Mouse (Mus musculus) MEL (cell line): ENCODE data around the gene Poc1b. TPM values are rescaled to one million over a fixed set of nuclear protein-coding genes. Genes with fewer than 3 reads are reported as not detected.

Experiments used
- DNase-seq: peaks from one replicate; pipeline ENCODE4 v3.0.0; 2011; ENCODE audit warnings: low read depth, low spot score
- H3K27ac ChIP-seq: 2 replicates; pipeline ENCODE4 v1.5.1; 2012; ENCODE audit warnings: low read depth, mild to moderate bottlenecking, control low read depth, low read length, moderate library complexity; ENCODE audit not compliant: control insufficient read depth
- H3K27me3 ChIP-seq, 2 experiments: fragments of 150-350 bp in 1 of 2; sonication (generic) in 1 of 2; 2 replicates each; pipeline ENCODE4 v1.6.1; 2012; ENCODE audit warnings: low read length in 2 of 2, mild to moderate bottlenecking in 2 of 2, improper control_type of control experiment in 1 of 2, moderate library complexity in 1 of 2; ENCODE audit not compliant: insufficient read depth in 2 of 2, control insufficient read depth in 1 of 2
- H3K36me3 ChIP-seq, 2 experiments: 2 replicates each; pipeline ENCODE4 v1.6.1; 2012 to 2014; ENCODE audit warnings: low read length in 2 of 2, improper control_type of control experiment in 1 of 2, inconsistent platforms in 1 of 2, mild to moderate bottlenecking in 1 of 2; ENCODE audit not compliant: insufficient read depth in 2 of 2, control insufficient read depth in 1 of 2
- H3K4me1 ChIP-seq, 2 experiments: fragments of 150-350 bp in 1 of 2; sonication (generic) in 1 of 2; 2 replicates each; pipeline ENCODE4 v1.6.1; 2012; ENCODE audit warnings: low read length in 2 of 2, improper control_type of control experiment in 1 of 2, mild to moderate bottlenecking in 1 of 2; ENCODE audit not compliant: insufficient read depth in 2 of 2, control insufficient read depth in 1 of 2
- H3K4me3 ChIP-seq, 2 experiments: fragments of 150-350 bp in 1 of 2; sonication (generic) in 1 of 2; 2 replicates each; pipeline ENCODE4 v1.5.1; 2012; ENCODE audit warnings: low read depth in 2 of 2, low read length in 2 of 2, mild to moderate bottlenecking in 2 of 2, moderate library complexity in 2 of 2, control low read depth in 1 of 2, improper control_type of control experiment in 1 of 2; ENCODE audit not compliant: control insufficient read depth in 1 of 2, insufficient read depth in 1 of 2
- H3K79me2 ChIP-seq: 2 replicates; pipeline ENCODE4 v1.6.1; 2012; ENCODE audit warnings: mild to moderate bottlenecking, low read length, moderate library complexity; ENCODE audit not compliant: control insufficient read depth, poor library complexity, insufficient read depth
- H3K9ac ChIP-seq: 2 replicates; pipeline ENCODE4 v1.6.1; 2012; ENCODE audit warnings: low read depth, mild to moderate bottlenecking, control low read depth, low read length, moderate library complexity; ENCODE audit not compliant: control insufficient read depth, poor library complexity, severe bottlenecking
- H3K9me3 ChIP-seq: fragments of 150-350 bp; sonication (generic); replicated peaks from 2 replicates; pipeline ENCODE4 v1.6.1; 2012; ENCODE audit warnings: mild to moderate bottlenecking, low read length, improper control_type of control experiment, moderate library complexity; ENCODE audit not compliant: insufficient read depth
- CHD1 ChIP-seq: IDR thresholded peaks from 2 replicates; pipeline ENCODE4 v1.6.1; 2012; ENCODE audit warnings: low read depth, mild to moderate bottlenecking, inconsistent platforms, low read length, improper control_type of control experiment
- CHD2 ChIP-seq: IDR thresholded peaks from 2 replicates; pipeline ENCODE4 v1.6.1; 2011; ENCODE audit warnings: low read length, improper control_type of control experiment
- E2F4 ChIP-seq: IDR thresholded peaks from 2 replicates; pipeline ENCODE4 v1.6.1; 2011; ENCODE audit warnings: low read depth, low read length, improper control_type of control experiment, borderline replicate concordance
- EP300 ChIP-seq, 2 experiments: IDR thresholded peaks; 2 replicates each; pipeline ENCODE4 v1.6.1; 2011; ENCODE audit warnings: improper control_type of control experiment in 2 of 2, low read length in 2 of 2, low read depth in 1 of 2, mild to moderate bottlenecking in 1 of 2
- GABPA ChIP-seq: IDR thresholded peaks from 2 replicates; pipeline ENCODE4 v1.6.1; 2012; ENCODE audit warnings: low read depth, mild to moderate bottlenecking, inconsistent platforms, low read length, improper control_type of control experiment, moderate library complexity
- HCFC1 ChIP-seq: IDR thresholded peaks from 2 replicates; pipeline ENCODE4 v1.6.1; 2012; ENCODE audit warnings: low read depth, mild to moderate bottlenecking, inconsistent platforms, low read length, improper control_type of control experiment, moderate library complexity
- JUND ChIP-seq: IDR thresholded peaks from 2 replicates; pipeline ENCODE4 v1.6.1; 2011; ENCODE audit warnings: low read depth, mild to moderate bottlenecking, improper control_type of control experiment, low read length
- MAFK ChIP-seq: IDR thresholded peaks from 2 replicates; pipeline ENCODE4 v1.6.1; 2011; ENCODE audit warnings: low read depth, mild to moderate bottlenecking, low read length, improper control_type of control experiment, borderline replicate concordance
- MAX ChIP-seq: IDR thresholded peaks from 2 replicates; pipeline ENCODE4 v1.6.1; 2011; ENCODE audit warnings: low read length, improper control_type of control experiment
- MXI1 ChIP-seq: IDR thresholded peaks from 2 replicates; pipeline ENCODE4 v1.6.1; 2011; ENCODE audit warnings: mild to moderate bottlenecking, low read depth, low read length, improper control_type of control experiment
- NELFE ChIP-seq: IDR thresholded peaks from 2 replicates; pipeline ENCODE4 v1.6.1; 2011; ENCODE audit warnings: low read depth, low read length, improper control_type of control experiment
- POLR2A ChIP-seq, 2 experiments: IDR thresholded peaks; 2 replicates each; pipeline ENCODE4 v1.6.1; 2011 to 2012; ENCODE audit warnings: low read length in 2 of 2, mild to moderate bottlenecking in 2 of 2, control low read depth in 1 of 2, improper control_type of control experiment in 1 of 2, low read depth in 1 of 2, moderate library complexity in 1 of 2; ENCODE audit not compliant: control insufficient read depth in 1 of 2, insufficient read depth in 1 of 2, poor library complexity in 1 of 2
- SMC3 ChIP-seq: IDR thresholded peaks from 2 replicates; pipeline ENCODE4 v1.6.1; 2011; ENCODE audit warnings: low read depth, low read length, improper control_type of control experiment
- TBP ChIP-seq: IDR thresholded peaks from 2 replicates; pipeline ENCODE4 v1.8.0; 2011; ENCODE audit warnings: low read depth, low read length, improper control_type of control experiment
- UBTF ChIP-seq: IDR thresholded peaks from 2 replicates; pipeline ENCODE4 v1.6.1; 2012; ENCODE audit warnings: low read depth, mild to moderate bottlenecking, inconsistent platforms, low read length, improper control_type of control experiment, moderate library complexity, borderline replicate concordance; ENCODE audit not compliant: insufficient read depth
- ZC3H11A ChIP-seq: IDR thresholded peaks from 2 replicates; pipeline ENCODE4 v1.6.1; 2012; ENCODE audit warnings: low read depth, mild to moderate bottlenecking, inconsistent platforms, low read length, improper control_type of control experiment
- ZKSCAN1 ChIP-seq: IDR thresholded peaks from 2 replicates; pipeline ENCODE4 v1.6.1; 2012; ENCODE audit warnings: low read depth, mild to moderate bottlenecking, inconsistent platforms, low read length, improper control_type of control experiment, moderate library complexity
- ZNF384 ChIP-seq: IDR thresholded peaks from 2 replicates; pipeline ENCODE4 v1.6.1; 2012; ENCODE audit warnings: low read depth, mild to moderate bottlenecking, inconsistent platforms, low read length, improper control_type of control experiment
- polyA plus RNA-seq, 2 experiments: library from polyadenylated mRNA; stranded (reverse) in 1 of 2; unstranded in 1 of 2; fragments of >175 nt in 1 of 2; fragments of >200 nt in 1 of 2; gene quantifications; 2 replicates each; pipeline versions ENCODE4 v1.2.1 to v1.2.4; 2012; ENCODE audit warnings: low replicate concordance in 2 of 2, low read depth in 1 of 2; ENCODE audit not compliant: insufficient read length in 2 of 2, insufficient read depth in 1 of 2, missing spikeins in 1 of 2
- total RNA-seq: library from RNA; depleted of rRNA; stranded (reverse); fragments of 300-350 nt; gene quantifications from 2 replicates; pipeline ENCODE4 v1.2.3, GENCODE M21; 2012

Poc1b gene
- total and polyA plus RNA-seq, 3 experiments, result 3.3 to 15.3 TPM; not detected in 1

- Histone ChIP-seq H3K4me3 (no peak overlapping the region), H3K27ac (no peak overlapping the region)
- TF ChIP-seq NELFE, result no peak
- TF ChIP-seq SMC3, result no peak
- no peak for TF ChIP-seq EP300 (IDR thresholded peaks at IDR 0.05; ENCODE audit: low read depth in 1 of 2, low read length in 2 of 2)
- TF ChIP-seq ZC3H11A, result no peak
- TF ChIP-seq POLR2A (IDR thresholded peaks at IDR 0.05; ENCODE audit: control insufficient read depth in 1 of 2, insufficient read depth in 1 of 2, low read depth in 1 of 2, low read length in 2 of 2, poor library complexity in 1 of 2), result no peak
- TF ChIP-seq HCFC1, result no peak
- no peak for TF ChIP-seq MXI1
- no peak for TF ChIP-seq ZNF384
- TF ChIP-seq CHD2, result no peak
- TF ChIP-seq GABPA, result no peak
- TF ChIP-seq TBP, result no peak
- TF ChIP-seq, all 39 proteins: peak for 0
- Histone ChIP-seq H3K27me3 (no peaks in the 10 kb centered on the region), H3K79me2 (no peaks in the 10 kb centered on the region), H3K9ac (no peak overlapping the region), H3K9me3 (no peaks in the 10 kb centered on the region), H3K4me1 (peaks cover 0 to 22% of the 10 kb centered on the region in 2 experiments; a peak in 2 of 4 replicates), H3K36me3 (peaks cover 0 to 15% of the 10 kb centered on the region in 2 experiments; a peak in 2 of 4 replicates)
- no peak for DNase-seq
Observed at GRCm38 (mm10) chr10:99242721-99243120, 135.9 kb downstream of the Poc1b start.

DNA sequence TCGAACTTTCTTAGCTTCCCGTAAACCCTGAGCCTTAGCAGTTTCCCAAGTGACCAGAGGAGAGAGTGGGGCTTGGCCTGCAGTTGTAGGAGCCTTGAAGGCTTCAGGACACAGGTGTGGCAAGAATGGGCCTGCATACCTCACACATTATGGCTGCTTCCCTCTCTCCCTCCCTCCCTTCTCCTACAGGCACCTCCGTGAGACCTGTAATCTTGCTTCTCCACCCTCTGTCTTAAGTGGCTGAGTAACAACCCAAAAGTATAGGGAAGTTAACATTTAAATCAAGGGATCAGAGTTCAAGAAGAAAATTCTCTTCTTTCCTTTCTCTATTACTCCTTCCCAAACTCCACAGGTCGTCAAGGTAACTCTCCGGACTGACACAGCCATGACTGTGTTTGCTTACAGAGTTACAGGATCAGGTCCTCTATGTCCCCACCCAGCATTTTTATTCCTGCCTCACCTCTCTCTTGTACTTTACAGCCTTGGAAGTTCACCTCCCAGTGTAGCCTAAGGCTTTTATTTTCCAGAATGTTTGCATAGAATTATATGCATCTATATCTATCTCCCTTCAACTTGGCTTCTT, 137.2 kb downstream of the Poc1b start:
- Histone ChIP-seq H3K27ac (no peak overlapping the region), H3K9ac (no peak overlapping the region), H3K4me1 (peaks cover 0 to 22% of the 10 kb centered on the region in 2 experiments; a peak in 2 of 4 replicates), H3K36me3 (peaks cover 0 to 19% of the 10 kb centered on the region in 2 experiments; a peak in 2 of 4 replicates), H3K4me3 (no peak overlapping the region), H3K9me3 (no peaks in the 10 kb centered on the region), H3K79me2 (no peaks in the 10 kb centered on the region), H3K27me3 (no peaks in the 10 kb centered on the region)
- DNase-seq, result no peak
- TF ChIP-seq POLR2A (IDR thresholded peaks at IDR 0.05; ENCODE audit: control insufficient read depth in 1 of 2, insufficient read depth in 1 of 2, low read depth in 1 of 2, low read length in 2 of 2, poor library complexity in 1 of 2), result no peak
- TF ChIP-seq CHD1, result no peak
- TF ChIP-seq HCFC1, result no peak
- TF ChIP-seq TBP, result no peak
- TF ChIP-seq SMC3, result no peak
- TF ChIP-seq UBTF, result no peak
- TF ChIP-seq MXI1, result no peak
- no peak for TF ChIP-seq ZKSCAN1
- no peak for TF ChIP-seq MAFK
- TF ChIP-seq JUND, result no peak
- TF ChIP-seq MAX, result no peak
- TF ChIP-seq E2F4, result no peak
